Mouse (Mus musculus): Measurements from ENCODE around the gene Tmem212.

Tmem212 gene

DNA sequence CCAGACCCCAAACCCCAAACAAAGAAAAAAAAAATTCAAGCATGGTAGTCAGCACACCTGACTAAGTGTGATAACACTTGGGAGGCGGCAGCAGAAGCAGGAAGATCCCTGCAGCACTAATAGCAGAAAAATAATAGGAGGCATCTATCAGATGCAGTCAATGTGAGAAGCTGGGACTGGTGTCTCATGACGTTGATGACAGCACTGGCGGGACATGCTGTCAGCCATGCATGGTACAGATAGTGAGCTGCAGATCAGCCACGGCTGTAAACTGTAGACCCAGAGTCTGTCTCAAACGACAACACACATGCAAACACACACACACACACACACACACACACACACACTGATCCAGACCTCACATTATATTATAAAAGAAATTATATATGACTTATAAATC, 52.9 kb downstream of the Tmem212 start:
- DNase-seq (ENCODE audit: low spot score in 2 of 2): no peak

DNA sequence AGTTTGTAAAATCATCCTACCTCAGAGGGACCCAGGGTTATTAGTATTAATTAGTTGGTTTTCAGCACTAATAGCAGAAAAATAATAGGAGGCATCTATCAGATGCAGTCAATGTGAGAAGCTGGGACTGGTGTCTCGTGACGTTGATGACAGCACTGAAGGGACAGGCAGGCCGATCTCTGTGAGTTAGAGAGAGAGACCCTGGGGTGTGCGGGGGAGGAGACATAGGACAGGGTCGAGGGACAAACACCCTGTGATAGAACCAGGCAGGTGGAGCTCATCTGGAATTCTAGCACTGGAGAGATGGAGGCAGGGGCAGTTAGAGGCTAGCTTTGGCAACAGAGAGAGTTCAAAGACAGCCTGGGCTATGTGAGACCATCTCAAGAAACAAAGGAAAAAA, 53.3 kb downstream of the Tmem212 start:
- no peak for DNase-seq (ENCODE audit: low spot score in 2 of 2)

DNA sequence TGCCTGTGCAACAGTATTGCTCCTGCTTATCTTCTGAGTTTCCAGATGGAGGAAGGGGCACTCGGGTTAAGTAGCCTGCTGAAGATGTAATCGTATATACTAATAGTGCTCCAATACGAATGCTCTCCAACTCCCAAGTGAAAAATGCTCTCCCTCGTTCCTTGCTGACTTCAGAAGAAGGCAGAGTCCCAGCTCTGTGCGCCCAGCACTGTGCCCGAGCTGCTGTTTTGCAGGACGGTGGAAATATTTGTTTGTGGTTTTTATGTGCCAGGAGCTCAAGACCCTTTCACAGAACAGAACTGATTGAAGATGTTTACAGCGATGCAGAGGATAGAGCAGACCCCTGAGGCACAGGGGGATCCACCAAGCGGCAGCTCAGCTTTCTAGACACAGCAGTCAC, 55.9 kb downstream of the Tmem212 start:
- DNase-seq (ENCODE audit: low spot score in 2 of 2): no peak

DNA sequence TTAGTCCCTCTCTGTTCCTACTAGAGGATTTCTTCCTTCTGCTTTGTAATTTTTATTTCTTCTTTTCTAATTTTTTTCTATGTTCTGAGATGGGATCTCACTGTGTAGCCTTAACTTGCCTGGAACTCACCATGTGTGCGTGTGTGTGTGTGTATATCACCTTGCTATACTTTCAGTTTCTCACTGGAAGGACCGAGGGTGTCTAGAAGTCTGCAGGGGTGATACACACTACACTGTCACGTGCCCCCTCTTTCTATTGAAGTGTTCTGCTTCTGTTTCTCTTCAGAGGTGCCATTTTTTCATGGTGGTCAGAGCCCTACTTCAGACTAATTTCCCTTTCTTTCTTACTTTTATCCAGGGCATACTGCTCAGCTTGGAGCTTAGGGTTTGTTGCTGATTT, 56.4 kb downstream of the Tmem212 start:
- DNase-seq (ENCODE audit: low spot score in 2 of 2): no peak

DNA sequence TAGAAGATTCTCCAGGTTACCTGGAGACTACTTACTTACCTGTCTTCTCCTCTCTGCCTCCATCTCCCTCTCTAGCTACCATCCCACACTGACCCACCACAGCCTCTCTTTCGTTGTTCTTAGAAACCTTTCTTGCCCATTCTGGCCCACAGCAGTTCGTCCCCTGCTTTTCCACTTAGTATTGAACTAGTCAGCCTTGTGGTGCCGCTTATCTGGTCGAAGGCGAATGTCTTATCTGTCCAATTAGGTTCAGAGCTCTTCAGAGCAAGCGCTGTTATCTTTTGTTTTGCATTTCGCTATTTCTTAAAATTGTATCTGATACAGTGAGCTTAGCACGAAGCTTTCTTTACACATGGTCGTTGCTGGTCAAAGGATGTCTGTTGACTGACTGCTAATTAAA, 56.9 kb downstream of the Tmem212 start:
- no peak for DNase-seq (ENCODE audit: low spot score in 2 of 2)

DNA sequence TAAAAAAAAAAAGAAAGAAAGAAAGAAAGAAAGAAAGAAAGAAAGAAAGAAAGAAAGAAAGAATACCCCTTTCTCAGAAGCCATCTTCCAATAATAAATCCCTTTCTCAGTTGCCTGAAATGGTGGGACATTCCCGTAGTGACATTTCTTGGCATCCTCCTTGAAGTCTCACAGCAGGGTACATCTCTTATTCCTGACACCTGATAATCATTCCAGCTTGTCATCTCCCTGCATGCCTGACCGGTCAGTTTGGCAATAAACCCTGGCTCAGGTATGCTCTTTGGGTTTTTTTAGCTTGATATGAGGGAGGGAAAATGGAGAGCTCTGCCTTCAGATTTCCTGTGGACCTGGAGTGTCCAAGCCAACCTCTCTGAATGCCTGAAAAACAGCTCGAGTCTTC, 59.9 kb downstream of the Tmem212 start:
- no peak for DNase-seq (ENCODE audit: low spot score in 2 of 2)

DNA sequence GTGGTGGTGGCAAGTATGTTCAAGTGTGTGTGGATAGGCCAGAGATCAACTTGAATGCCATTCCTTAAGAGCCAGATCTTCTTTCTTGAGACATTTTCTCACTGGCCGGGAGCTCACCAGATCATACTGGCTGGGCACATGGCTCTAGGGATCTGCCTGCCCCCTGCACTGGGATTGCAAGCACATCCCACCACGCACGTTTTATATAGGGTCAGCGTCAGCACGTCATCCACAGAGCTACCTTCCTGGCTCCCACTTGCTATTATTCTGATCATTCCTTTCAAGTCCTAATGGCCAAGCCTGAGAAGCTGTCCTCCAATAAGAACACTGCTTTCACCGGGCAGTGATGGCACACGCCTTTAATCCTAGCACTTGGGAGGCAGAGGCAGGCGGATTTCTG, 60.4 kb downstream of the Tmem212 start:
- no peak for DNase-seq (ENCODE audit: low spot score in 2 of 2)

DNA sequence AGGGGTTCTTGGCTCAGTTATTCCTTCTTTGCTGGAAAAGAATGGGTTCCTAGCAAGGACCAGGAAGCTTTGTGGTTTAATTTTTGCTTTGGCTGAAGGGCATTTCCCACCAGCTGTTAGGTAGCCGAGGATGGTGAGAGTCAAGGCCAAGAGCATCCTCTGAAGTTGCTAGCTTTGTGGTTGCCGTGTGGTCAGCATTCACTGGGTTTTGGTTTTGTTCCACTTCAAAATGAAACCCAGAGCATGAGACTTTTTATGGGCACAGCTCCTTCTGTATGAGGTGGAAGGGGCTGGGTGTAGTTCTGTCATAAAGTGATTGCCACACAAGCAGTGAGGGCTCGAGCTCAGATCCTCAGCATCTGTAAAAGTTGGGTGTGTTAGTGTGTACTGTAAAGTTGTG, 67.4 kb downstream of the Tmem212 start:
- DNase-seq (ENCODE audit: low spot score in 2 of 2): no peak

DNA sequence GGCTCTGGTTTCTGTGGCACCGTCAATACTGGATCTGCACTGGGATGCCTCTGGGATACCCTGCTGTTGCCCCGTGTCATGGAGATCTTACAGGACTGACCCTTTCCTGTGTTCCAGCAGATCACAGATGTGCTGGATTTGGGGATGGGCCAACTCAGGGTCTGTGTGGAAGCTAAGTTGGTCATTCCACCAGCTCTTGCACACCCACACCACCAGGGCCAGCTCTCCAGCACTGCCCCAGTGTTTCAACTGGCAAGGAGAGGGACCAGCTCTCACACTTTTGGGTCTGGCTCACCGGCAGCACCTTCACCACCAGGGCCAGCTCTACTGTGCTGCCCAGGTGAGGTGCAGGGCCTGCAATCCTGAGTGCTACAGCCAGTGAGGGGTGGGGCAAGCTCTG, 68.9 kb downstream of the Tmem212 start:
- no peak for DNase-seq (ENCODE audit: low spot score in 2 of 2)

DNA sequence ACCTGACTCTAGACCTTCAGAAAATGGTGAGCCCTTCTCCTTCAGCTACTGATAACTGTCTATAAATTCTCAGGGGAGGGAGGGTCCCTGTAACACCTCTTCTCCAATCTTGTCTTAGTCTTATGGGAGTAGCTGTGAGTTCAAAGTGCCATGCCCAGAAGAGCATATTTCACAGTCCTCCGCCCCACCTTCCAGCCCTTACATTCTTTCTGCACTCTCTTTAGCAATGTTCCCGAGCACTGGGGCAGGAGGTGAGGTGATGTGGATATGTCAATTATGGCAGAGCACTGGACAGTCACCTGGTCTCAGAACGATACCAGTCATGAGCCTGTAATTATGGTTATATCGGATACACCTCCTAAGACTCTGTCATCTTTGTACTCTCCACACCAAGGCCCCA, 70.2 kb downstream of the Tmem212 start:
- no peak for DNase-seq (ENCODE audit: low spot score in 2 of 2)

Data from thymus, postnatal 10 days (tissue).